8 mouse cellular contexts compared by ENCODE assay signal in genomic region chr6:120579831-120580712, GRCm38 (mm10). TPM values are rescaled to one million over a fixed set of nuclear protein-coding genes. Genes with fewer than 3 reads are reported as not detected.
A peak's percentile ranks its signal among the peaks of the same experiment; 100 is the strongest.
DNase-seq lines count a peak whose midpoint lies in the region; ATAC-seq and TF ChIP-seq lines count a peak whose summit lies in the region.

No protein-coding gene starts in this region.

- 0 out of 2 replicates have a peak, but pooled peaks cover 4% of the 10 kb centered on the region for H3K4me1 ChIP-seq in intestine, postnatal 0 days (replicated peaks; ENCODE audit: control insufficient read depth, insufficient read depth, low read length)
- peaks cover 26% of the 10 kb centered on the region for H3K4me1 ChIP-seq in limb, embryonic 13.5 days
- peaks cover 19% of the 10 kb centered on the region for H3K4me1 ChIP-seq in midbrain, embryonic 15.5 days

- under 1% methylated on average over 23 of the region's 23 CpGs for WGBS in intestine, postnatal 0 days
- 0% methylated on average over 22 of the region's 23 CpGs for WGBS in limb, embryonic 13.5 days
- under 1% methylated on average over 21 of the region's 23 CpGs for WGBS in midbrain, embryonic 15.5 days

- H3K36me3 ChIP-seq in intestine, postnatal 0 days (ENCODE audit: control insufficient read depth, insufficient read depth): no peaks in the 10 kb centered on the region
- no peaks in the 10 kb centered on the region for H3K36me3 ChIP-seq in limb, embryonic 13.5 days
- no peaks in the 10 kb centered on the region for H3K36me3 ChIP-seq in midbrain, embryonic 15.5 days (replicated peaks)

- peak overlapping the region; percentile 82 for H3K4me2 ChIP-seq in intestine, postnatal 0 days (replicated peaks; ENCODE audit: low read depth)
- peak overlapping the region; percentile 83 for H3K4me2 ChIP-seq in limb, embryonic 13.5 days (replicated peaks)
- H3K4me2 ChIP-seq in midbrain, embryonic 15.5 days: peak overlapping the region; percentile 83

- peak; percentile 53 for TF ChIP-seq CTCF in intestine, postnatal 0 days (IDR thresholded peaks at IDR 0.05; ENCODE audit: low read depth)

- DNase-seq in urinary bladder, adult 18-20 months (ENCODE audit: low spot score in 2 of 2): peak; percentile 9 to 45
- no peak for DNase-seq in urinary bladder, postnatal 10 days (ENCODE audit: low spot score)
- DNase-seq in embryo, embryonic 10 days (ENCODE audit: low spot score): peak; percentile 86
- peak; percentile 74 for DNase-seq in gastrocnemius, postnatal 25 days
- DNase-seq in spleen, postnatal 4 days (ENCODE audit: low spot score in 2 of 2): peak; percentile 80 to 87

- H3K27ac ChIP-seq in intestine, postnatal 0 days (ENCODE audit: low read depth, low read length): no peak overlapping the region
- peak overlapping the region; percentile 55; the same call in 1 of the 2 replicates for H3K27ac ChIP-seq in limb, embryonic 13.5 days
- H3K27ac ChIP-seq in midbrain, embryonic 15.5 days: peak overlapping the region; percentile 70

- H3K9me3 ChIP-seq in intestine, postnatal 0 days (ENCODE audit: control insufficient read depth): no peaks in the 10 kb centered on the region
- no peaks in the 10 kb centered on the region for H3K9me3 ChIP-seq in limb, embryonic 13.5 days
- no peaks in the 10 kb centered on the region for H3K9me3 ChIP-seq in midbrain, embryonic 15.5 days

- peak; percentile 70 for ATAC-seq in intestine, postnatal 0 days
- peak; percentile 89 for ATAC-seq in limb, embryonic 13.5 days (ENCODE audit: low FRiP score, low read depth)
- ATAC-seq in midbrain, embryonic 15.5 days (replicated peaks): peak; percentile 90

- peaks cover 3% of the 10 kb centered on the region; the same call in 1 of the 2 replicates for H3K27me3 ChIP-seq in intestine, postnatal 0 days (replicated peaks; ENCODE audit: control insufficient read depth, insufficient read depth, low read length)
- no peaks in the 10 kb centered on the region for H3K27me3 ChIP-seq in limb, embryonic 13.5 days
- no peaks in the 10 kb centered on the region for H3K27me3 ChIP-seq in midbrain, embryonic 15.5 days (replicated peaks)

- H3K9ac ChIP-seq in intestine, postnatal 0 days (ENCODE audit: low read depth, low read length): no peak overlapping the region
- peak overlapping the region; percentile 61 for H3K9ac ChIP-seq in limb, embryonic 13.5 days
- H3K9ac ChIP-seq in midbrain, embryonic 15.5 days: peak overlapping the region; percentile 42

- peak overlapping the region; percentile 33 for H3K4me3 ChIP-seq in intestine, postnatal 0 days (ENCODE audit: low read depth, low read length)
- peak overlapping the region; percentile 46 for H3K4me3 ChIP-seq in limb, embryonic 13.5 days
- H3K4me3 ChIP-seq in midbrain, embryonic 15.5 days: peak overlapping the region; percentile 47

RNA-seq across cellular contexts. Expression of gene Hdhd5, which starts 49.0 kb away (rescaled TPM):
- total RNA-seq in gastrocnemius, postnatal 25 days (2021): 10 to 100 TPM; 24.7 to 27.2 TPM
- 5.9 and 6.1 TPM in 2 replicates for polyA plus RNA-seq in intestine, postnatal 0 days (2015; fragmentation: Nextera tagmentation; extraction: Ambion mirVana)
- polyA plus RNA-seq in limb, embryonic 13.5 days (2015; fragmentation: Nextera tagmentation; extraction: Ambion mirVana): 18.6 and 20.3 TPM in 2 replicates
- 15.5 and 18.0 TPM in 2 replicates for polyA plus RNA-seq in midbrain, embryonic 15.5 days (2015; fragmentation: Nextera tagmentation; extraction: Ambion mirVana)
